Mouse (Mus musculus) activated CD4-positive, CD25-positive, alpha-beta regulatory T cell, adult 4 months (primary cell): ENCODE data around the gene Olfr180. TPM values are rescaled to one million over a fixed set of nuclear protein-coding genes. Genes with fewer than 3 reads are reported as not detected.

Experiments
- ATAC-seq: one replicate; pipeline ENCODE4 v1.8.0; 2017
- polyA plus RNA-seq, 2 experiments: library from polyadenylated mRNA; unstranded; fragments of 100-300 nt; shearing (Covaris generic); gene quantifications; one replicate each; pipeline ENCODE4 v1.2.1; 2017

Olfr180 gene
- not detected for polyA plus RNA-seq

DNA sequence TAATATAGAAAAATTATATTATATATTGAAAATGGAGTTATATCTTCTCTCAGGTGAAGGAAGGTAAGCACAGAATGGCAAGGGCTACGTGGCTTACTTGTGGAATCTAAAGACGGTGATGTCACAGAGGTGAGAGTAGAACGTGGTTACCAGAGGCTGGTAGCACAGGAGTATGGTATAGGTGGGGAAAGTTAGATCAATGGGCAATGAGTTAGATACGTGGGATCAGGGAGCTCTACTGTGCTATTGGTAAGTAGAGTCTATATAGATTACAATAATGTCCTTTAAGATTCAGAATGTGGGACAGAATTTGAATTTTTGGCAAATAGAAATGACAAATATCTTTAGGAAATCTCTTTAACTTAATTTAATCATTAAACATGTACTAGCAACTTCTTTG is at the start of gene Olfr180:
TSS of gene Olfr180 (minus strand) at position 101 of the 400 bp plus-strand sequence.
- no peak for ATAC-seq

DNA sequence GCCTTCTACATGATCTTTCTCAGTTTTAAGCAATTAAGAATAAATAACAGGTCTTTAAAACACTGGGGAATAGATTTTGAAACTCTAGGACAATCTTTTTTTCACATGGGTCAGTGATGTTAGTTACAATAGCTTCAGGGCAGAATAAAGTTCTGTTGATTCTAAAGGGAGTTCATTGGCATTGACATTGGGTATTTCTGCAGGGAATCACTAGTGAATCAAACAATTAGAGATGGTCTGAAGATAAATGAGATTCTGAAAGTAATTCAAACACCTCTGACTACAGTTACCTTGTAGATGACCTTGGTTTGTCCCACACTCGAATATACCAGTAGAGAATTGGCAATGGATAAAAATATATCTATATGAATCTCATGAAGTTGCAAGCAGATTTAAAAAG is 537 bp downstream of the Olfr180 start, which contains the start of gene Olfr181:
TSS of gene Olfr181 (minus strand) at position 101 of the 400 bp plus-strand sequence.
- no peak for ATAC-seq

DNA sequence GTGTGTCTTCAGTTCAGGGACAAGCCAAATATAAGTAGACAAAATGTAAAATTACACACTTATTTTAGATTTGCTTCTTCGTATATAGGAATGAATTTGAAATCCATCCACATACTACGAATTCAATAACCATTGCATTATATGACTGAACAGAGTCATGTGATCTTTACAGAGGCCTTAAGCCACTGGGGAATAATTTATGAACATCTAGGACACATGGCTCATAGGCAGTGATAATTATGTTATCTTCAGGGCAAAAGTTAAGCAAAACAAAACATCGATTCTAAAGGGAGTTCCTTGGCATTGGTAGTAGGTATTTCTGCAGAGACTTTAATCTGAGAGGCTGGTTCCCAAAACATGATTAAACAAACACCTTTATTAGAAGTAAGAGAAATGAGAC is 37.2 kb downstream of the Olfr180 start, which contains the start of gene Olfr178:
TSS of gene Olfr178 (minus strand) at position 101 of the 400 bp plus-strand sequence.
- no peak for ATAC-seq

DNA sequence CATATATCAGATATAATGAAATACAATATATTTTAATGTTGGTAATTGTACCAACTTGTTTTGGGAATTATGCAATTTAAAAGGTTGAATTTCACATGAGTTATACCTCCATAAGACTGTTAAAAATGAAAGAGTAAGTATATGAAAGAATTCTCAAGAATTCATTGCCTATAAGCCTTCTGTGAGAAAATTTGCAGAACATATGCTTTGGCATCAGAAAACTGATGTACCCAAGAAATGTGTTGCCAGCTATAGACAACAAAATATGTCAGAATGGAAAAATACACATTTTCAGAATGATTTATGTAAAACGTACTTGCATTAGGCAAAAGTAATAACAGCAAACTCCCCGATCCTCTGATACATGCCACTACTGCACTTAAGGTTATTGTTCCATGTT is 44.8 kb downstream of the Olfr180 start:
- no peak for ATAC-seq

DNA sequence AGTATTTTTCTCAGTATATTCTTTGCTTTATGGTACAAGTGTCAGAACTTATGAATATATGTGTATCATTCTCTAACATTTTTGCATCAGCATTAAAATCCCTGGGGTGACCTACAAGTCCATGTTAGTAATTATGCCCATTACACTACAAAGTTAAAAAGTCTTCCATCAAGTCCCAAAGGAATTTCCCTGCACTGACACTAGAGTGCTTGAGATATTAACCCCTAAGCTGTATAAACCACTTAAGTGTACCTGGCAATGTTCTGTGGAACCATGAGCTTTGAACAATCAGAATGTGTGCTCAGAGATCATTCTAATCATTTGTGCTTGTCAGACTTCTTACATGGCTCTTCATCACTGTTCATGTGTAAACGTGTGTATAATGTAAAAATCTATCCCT is 54.5 kb downstream of the Olfr180 start, which contains the start of gene Olfr177:
TSS of gene Olfr177 (minus strand) at position 101 of the 400 bp plus-strand sequence.
- no peak for ATAC-seq

Other genes starting within 250 kb of the Olfr180 start
- 10 to 100 TPM; 22.6 to 23.4 TPM for gene Gpr15, start 210.3 kb downstream of the Olfr180 start, polyA plus RNA-seq
- 100 to 1,000 TPM; 229 to 255 TPM for gene Cldnd1, start 201.5 kb downstream of the Olfr180 start, polyA plus RNA-seq
- under 1 TPM in 1 of 2 experiments, not detected in 1; 0.19 TPM for gene Olfr172, start 166.2 kb downstream of the Olfr180 start, polyA plus RNA-seq
- gene Olfr173, start 129.1 kb downstream of the Olfr180 start, polyA plus RNA-seq: 1 to 10 TPM in 1 of 2 experiments, under 1 TPM in 1; 0.75 to 1.2 TPM
- gene Olfr175-ps1, start 102.6 kb downstream of the Olfr180 start, polyA plus RNA-seq: not detected
- gene Olfr177, start 54.6 kb downstream of the Olfr180 start, polyA plus RNA-seq: not detected
- not detected for gene Olfr178, start 37.3 kb downstream of the Olfr180 start, polyA plus RNA-seq
- gene Olfr181, start 637 bp downstream of the Olfr180 start, polyA plus RNA-seq: not detected
- gene Olfr183, start 66.0 kb upstream of the Olfr180 start, polyA plus RNA-seq: under 1 TPM in 1 of 2 experiments, not detected in 1; 0.17 TPM
- under 1 TPM in 1 of 2 experiments, not detected in 1; 0.40 TPM for gene Olfr186, start 100.9 kb upstream of the Olfr180 start, polyA plus RNA-seq
- not detected for gene Olfr187, start 110.4 kb upstream of the Olfr180 start, polyA plus RNA-seq
- not detected for gene Olfr190, start 148.6 kb upstream of the Olfr180 start, polyA plus RNA-seq
- not detected for gene Olfr191, start 160.4 kb upstream of the Olfr180 start, polyA plus RNA-seq
- not detected for gene Olfr193, start 182.5 kb upstream of the Olfr180 start, polyA plus RNA-seq
- gene Olfr194, start 191.7 kb upstream of the Olfr180 start, polyA plus RNA-seq: not detected
- gene Olfr195, start 217.7 kb upstream of the Olfr180 start, polyA plus RNA-seq: not detected
- not detected for gene Olfr196, start 241.1 kb upstream of the Olfr180 start, polyA plus RNA-seq